Mouse (Mus musculus): ENCODE measurements around the gene Sirt5. TPM values are rescaled to one million over a fixed set of nuclear protein-coding genes. Genes with fewer than 3 reads are reported as not detected.
A peak's percentile ranks its signal among the peaks of the same experiment; 100 is the strongest.

Sirt5 gene
- total and polyA plus RNA-seq, 2 experiments from 2014 or later, result 25.4 to 26.7 TPM

- ATAC-seq (ENCODE audit: low FRiP score) (no peak), DNase-seq (ENCODE audit: low spot score) (no peak)
- TF ChIP-seq CTCF (IDR thresholded peaks at IDR 0.05), result peak; percentile 28
- Histone ChIP-seq H3K4me1 (ENCODE audit: insufficient read depth, low read length) (no peaks in the 10 kb centered on the region), H3K9ac (replicated peaks; ENCODE audit: low read length, poor library complexity, severe bottlenecking) (no peak overlapping the region), H3K27ac (ENCODE audit: low read depth, low read length) (no peak overlapping the region), H3K4me3 (ENCODE audit: low read depth, low read length) (no peak overlapping the region), H3K4me2 (ENCODE audit: low read depth, low read length, poor library complexity, severe bottlenecking) (no peak overlapping the region), H3K36me3 (ENCODE audit: insufficient read depth, low read length) (no peaks in the 10 kb centered on the region), H3K9me3 (ENCODE audit: low read length) (no peaks in the 10 kb centered on the region), H3K27me3 (ENCODE audit: insufficient read depth, low read length) (no peaks in the 10 kb centered on the region)
- 48% methylated on average over 7 of the region's 7 CpGs for WGBS
Measured at GRCm38 (mm10) chr13:43332591-43332990, 32.7 kb upstream of the Sirt5 start.

- Histone ChIP-seq H3K36me3 (ENCODE audit: insufficient read depth, low read length) (no peaks in the 10 kb centered on the region), H3K4me1 (ENCODE audit: insufficient read depth, low read length) (no peaks in the 10 kb centered on the region), H3K9ac (replicated peaks; ENCODE audit: low read length, poor library complexity, severe bottlenecking) (no peak overlapping the region), H3K27me3 (ENCODE audit: insufficient read depth, low read length) (no peaks in the 10 kb centered on the region), H3K27ac (ENCODE audit: low read depth, low read length) (no peak overlapping the region), H3K4me3 (ENCODE audit: low read depth, low read length) (no peak overlapping the region), H3K4me2 (ENCODE audit: low read depth, low read length, poor library complexity, severe bottlenecking) (no peak overlapping the region), H3K9me3 (ENCODE audit: low read length) (no peaks in the 10 kb centered on the region)
- DNase-seq (ENCODE audit: low spot score) (no peak), ATAC-seq (ENCODE audit: low FRiP score) (no peak)
- WGBS, result 86% methylated on average over 12 of the region's 12 CpGs
- TF ChIP-seq CTCF (IDR thresholded peaks at IDR 0.05), result no peak
Measured at GRCm38 (mm10) chr13:43336425-43337221, 28.7 kb upstream of the Sirt5 start.

- Histone ChIP-seq H3K36me3 (ENCODE audit: insufficient read depth, low read length) (no peaks in the 10 kb centered on the region), H3K9me3 (ENCODE audit: low read length) (no peaks in the 10 kb centered on the region), H3K9ac (replicated peaks; ENCODE audit: low read length, poor library complexity, severe bottlenecking) (no peak overlapping the region), H3K27me3 (ENCODE audit: insufficient read depth, low read length) (no peaks in the 10 kb centered on the region), H3K27ac (ENCODE audit: low read depth, low read length) (no peak overlapping the region), H3K4me1 (ENCODE audit: insufficient read depth, low read length) (no peaks in the 10 kb centered on the region), H3K4me3 (ENCODE audit: low read depth, low read length) (no peak overlapping the region), H3K4me2 (ENCODE audit: low read depth, low read length, poor library complexity, severe bottlenecking) (no peak overlapping the region)
- ATAC-seq (ENCODE audit: low FRiP score) (no peak), DNase-seq (ENCODE audit: low spot score) (no peak)
- TF ChIP-seq CTCF (IDR thresholded peaks at IDR 0.05), result no peak
- WGBS, result 94% methylated on average over 8 of the region's 8 CpGs
Measured at GRCm38 (mm10) chr13:43338001-43338400, 27.3 kb upstream of the Sirt5 start.

DNA sequence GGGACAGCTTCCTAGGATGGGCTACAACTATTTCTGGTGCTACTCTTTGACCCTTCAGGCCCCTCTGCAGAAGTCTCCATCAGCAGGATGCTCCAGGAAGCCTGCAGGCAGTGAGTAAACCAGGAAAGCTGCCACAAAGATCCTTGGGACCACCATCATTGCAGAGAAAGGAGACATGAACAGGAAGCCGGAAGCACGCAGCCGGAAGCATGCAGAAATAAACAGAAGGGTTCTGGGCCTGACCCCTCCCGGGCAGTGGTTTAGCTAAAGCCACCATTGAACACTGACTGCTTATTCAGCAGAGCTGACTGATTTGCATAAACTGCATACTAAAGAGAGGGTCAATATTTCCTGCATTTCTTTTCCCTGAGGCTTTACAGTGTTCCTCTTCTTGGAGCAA, 26.7 kb upstream of the Sirt5 start:
- Histone ChIP-seq H3K27ac (ENCODE audit: low read depth, low read length) (no peak overlapping the region), H3K36me3 (ENCODE audit: insufficient read depth, low read length) (no peaks in the 10 kb centered on the region), H3K9me3 (ENCODE audit: low read length) (no peaks in the 10 kb centered on the region), H3K27me3 (ENCODE audit: insufficient read depth, low read length) (no peaks in the 10 kb centered on the region), H3K4me3 (ENCODE audit: low read depth, low read length) (no peak overlapping the region), H3K9ac (replicated peaks; ENCODE audit: low read length, poor library complexity, severe bottlenecking) (no peak overlapping the region), H3K4me2 (ENCODE audit: low read depth, low read length, poor library complexity, severe bottlenecking) (no peak overlapping the region), H3K4me1 (ENCODE audit: insufficient read depth, low read length) (no peaks in the 10 kb centered on the region)
- 48% methylated on average over 4 of the region's 4 CpGs for WGBS
- TF ChIP-seq CTCF (IDR thresholded peaks at IDR 0.05), result no peak
- ATAC-seq (ENCODE audit: low FRiP score) (no peak), DNase-seq (ENCODE audit: low spot score) (no peak)

GRCm38 (mm10) chr13:43346825-43347224, 18.5 kb upstream of the Sirt5 start:
- TF ChIP-seq CTCF (IDR thresholded peaks at IDR 0.05), result no peak
- H3K4me2 ChIP-seq (ENCODE audit: low read depth, low read length, poor library complexity, severe bottlenecking), result no peak overlapping the region
- H3K27ac ChIP-seq (ENCODE audit: low read depth, low read length), result no peak overlapping the region
- H3K4me3 ChIP-seq (ENCODE audit: low read depth, low read length), result no peak overlapping the region
- no peaks in the 10 kb centered on the region for H3K36me3 ChIP-seq (ENCODE audit: insufficient read depth, low read length)
- no peak overlapping the region for H3K9ac ChIP-seq (replicated peaks; ENCODE audit: low read length, poor library complexity, severe bottlenecking)
- no peaks in the 10 kb centered on the region for H3K4me1 ChIP-seq (ENCODE audit: insufficient read depth, low read length)
- DNase-seq (ENCODE audit: low spot score), result no peak
- H3K27me3 ChIP-seq (ENCODE audit: insufficient read depth, low read length), result no peaks in the 10 kb centered on the region
- no peaks in the 10 kb centered on the region for H3K9me3 ChIP-seq (ENCODE audit: low read length)
- ATAC-seq (ENCODE audit: low FRiP score), result no peak

- no peak for TF ChIP-seq CTCF (IDR thresholded peaks at IDR 0.05)
- no peak overlapping the region for H3K9ac ChIP-seq (replicated peaks; ENCODE audit: low read length, poor library complexity, severe bottlenecking)
- H3K36me3 ChIP-seq (ENCODE audit: insufficient read depth, low read length), result no peaks in the 10 kb centered on the region
- DNase-seq (ENCODE audit: low spot score) (no peak), ATAC-seq (ENCODE audit: low FRiP score) (no peak)
- no peak overlapping the region for H3K27ac ChIP-seq (ENCODE audit: low read depth, low read length)
- no peaks in the 10 kb centered on the region for H3K27me3 ChIP-seq (ENCODE audit: insufficient read depth, low read length)
- no peak overlapping the region for H3K4me2 ChIP-seq (ENCODE audit: low read depth, low read length, poor library complexity, severe bottlenecking)
- no peaks in the 10 kb centered on the region for H3K9me3 ChIP-seq (ENCODE audit: low read length)
- 76% methylated on average over 8 of the region's 8 CpGs for WGBS
- no peaks in the 10 kb centered on the region for H3K4me1 ChIP-seq (ENCODE audit: insufficient read depth, low read length)
- H3K4me3 ChIP-seq (ENCODE audit: low read depth, low read length), result no peak overlapping the region
Measured at GRCm38 (mm10) chr13:43349376-43349775, 15.9 kb upstream of the Sirt5 start.
